Mouse (Mus musculus) layer of hippocampus, postnatal 14 days (tissue): ENCODE results near the gene Ankrd39. TPM values are rescaled to one million over a fixed set of nuclear protein-coding genes. Genes with fewer than 3 reads are reported as not detected.

Source experiments
- DNase-seq, 2 experiments: peaks; one replicate each; pipeline ENCODE4 v3.0.0; 2021 to 2022; ENCODE audit warnings: low spot score in 2 of 2, mixed read lengths in 1 of 2
- total RNA-seq, 2 experiments: library from RNA; stranded (reverse); gene quantifications; 2 replicates each; pipeline ENCODE4 v1.2.3; 2021

Gene Ankrd39
- total RNA-seq, 2 experiments from 2014 or later: 12.2 to 14.2 TPM

- DNase-seq: no peak
These were observed 25.5 kb upstream of the Ankrd39 start for GRCm38 (mm10) chr1:36572709-36573108.

- no peak for DNase-seq
These were observed 25.0 kb upstream of the Ankrd39 start for GRCm38 (mm10) chr1:36572140-36572700.

GRCm38 (mm10) chr1:36571627-36572026, 24.4 kb upstream of the Ankrd39 start:
- no peak for DNase-seq

- DNase-seq: no peak
These were observed 23.1 kb upstream of the Ankrd39 start for GRCm38 (mm10) chr1:36570320-36570719.

DNA sequence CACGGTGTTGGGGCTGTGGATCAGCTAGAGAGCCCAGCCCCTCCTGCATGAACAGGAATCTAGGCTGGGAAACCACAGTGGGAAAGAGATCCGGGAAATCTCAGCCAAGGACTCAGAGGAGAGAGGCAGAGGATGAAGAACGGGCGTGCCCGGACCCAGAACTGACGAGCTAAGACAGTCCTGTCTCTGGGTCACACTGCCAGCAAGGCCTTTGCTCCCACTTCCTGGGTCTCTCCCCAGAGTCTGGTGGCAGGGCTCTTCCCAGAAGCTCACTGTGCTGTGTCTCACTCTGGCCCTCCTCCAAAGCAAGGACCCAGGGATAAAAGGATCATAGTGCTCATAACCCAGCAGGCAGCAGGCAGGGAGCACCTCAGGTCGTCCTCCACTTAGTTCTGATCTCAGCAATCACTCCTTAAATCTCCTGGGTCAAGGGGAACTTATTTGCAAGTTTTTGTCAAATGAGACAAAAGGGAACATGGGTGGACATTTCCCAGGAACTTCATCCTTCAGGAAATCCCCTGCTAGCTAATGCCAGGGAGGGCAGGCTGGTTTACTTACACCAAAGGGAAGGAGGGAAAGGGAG, 22.5 kb upstream of the Ankrd39 start:
- no peak for DNase-seq

GRCm38 (mm10) chr1:36568776-36569175, 21.5 kb upstream of the Ankrd39 start:
- no peak for DNase-seq

- DNase-seq: no peak
These were observed 20.8 kb upstream of the Ankrd39 start for GRCm38 (mm10) chr1:36567818-36568603.

GRCm38 (mm10) chr1:36566425-36566824, 19.2 kb upstream of the Ankrd39 start:
- no peak for DNase-seq

- DNase-seq: no peak
These were observed 16.9 kb upstream of the Ankrd39 start for GRCm38 (mm10) chr1:36564101-36564500.

GRCm38 (mm10) chr1:36563632-36564031, 16.4 kb upstream of the Ankrd39 start:
- DNase-seq: no peak

DNA sequence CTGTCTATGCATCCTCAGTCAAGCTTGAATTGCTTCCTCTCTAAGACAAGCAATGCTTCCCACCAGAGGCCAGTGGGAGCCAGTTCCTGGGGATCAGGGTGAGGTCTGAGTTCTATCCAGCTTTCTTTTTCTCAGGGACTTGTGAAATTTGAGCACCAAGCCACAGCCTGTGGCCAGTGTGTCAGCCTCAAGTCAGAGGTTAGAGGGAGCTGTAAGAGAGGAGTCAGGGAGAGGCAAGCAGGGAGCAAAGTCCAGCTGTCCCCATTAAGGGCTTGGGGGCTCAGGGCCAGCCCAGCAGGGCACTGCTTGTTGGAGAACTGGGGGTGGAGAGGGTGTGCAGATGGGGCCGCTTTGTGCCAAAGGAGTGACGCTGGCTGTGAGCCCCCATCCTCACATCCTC, 16.0 kb upstream of the Ankrd39 start:
- no peak for DNase-seq

GRCm38 (mm10) chr1:36562388-36562787, 15.1 kb upstream of the Ankrd39 start:
- no peak for DNase-seq

- no peak for DNase-seq
These were observed 13.7 kb upstream of the Ankrd39 start for GRCm38 (mm10) chr1:36560903-36561302.

GRCm38 (mm10) chr1:36559888-36560287, 12.6 kb upstream of the Ankrd39 start:
- no peak for DNase-seq

DNA sequence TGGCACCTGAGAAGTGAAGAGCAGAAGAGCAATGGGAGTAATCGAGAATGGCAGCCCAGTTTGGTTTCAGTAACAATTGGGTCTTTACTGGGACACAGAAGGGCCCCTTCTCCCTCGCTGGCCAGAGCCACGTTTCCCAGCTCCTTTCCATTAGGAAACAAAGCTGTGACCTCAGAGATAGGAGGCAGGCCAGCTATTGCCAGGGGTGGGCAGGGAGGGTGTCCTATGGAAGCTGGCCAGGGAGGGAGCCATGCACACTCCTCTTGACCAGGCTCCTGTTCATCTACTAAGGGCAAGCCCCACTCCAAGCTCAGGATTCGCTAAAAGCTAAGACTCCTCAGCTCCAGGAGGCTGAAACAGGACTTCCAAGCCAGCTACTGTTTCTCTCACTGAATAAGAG, 12.0 kb upstream of the Ankrd39 start:
- DNase-seq: no peak

DNA sequence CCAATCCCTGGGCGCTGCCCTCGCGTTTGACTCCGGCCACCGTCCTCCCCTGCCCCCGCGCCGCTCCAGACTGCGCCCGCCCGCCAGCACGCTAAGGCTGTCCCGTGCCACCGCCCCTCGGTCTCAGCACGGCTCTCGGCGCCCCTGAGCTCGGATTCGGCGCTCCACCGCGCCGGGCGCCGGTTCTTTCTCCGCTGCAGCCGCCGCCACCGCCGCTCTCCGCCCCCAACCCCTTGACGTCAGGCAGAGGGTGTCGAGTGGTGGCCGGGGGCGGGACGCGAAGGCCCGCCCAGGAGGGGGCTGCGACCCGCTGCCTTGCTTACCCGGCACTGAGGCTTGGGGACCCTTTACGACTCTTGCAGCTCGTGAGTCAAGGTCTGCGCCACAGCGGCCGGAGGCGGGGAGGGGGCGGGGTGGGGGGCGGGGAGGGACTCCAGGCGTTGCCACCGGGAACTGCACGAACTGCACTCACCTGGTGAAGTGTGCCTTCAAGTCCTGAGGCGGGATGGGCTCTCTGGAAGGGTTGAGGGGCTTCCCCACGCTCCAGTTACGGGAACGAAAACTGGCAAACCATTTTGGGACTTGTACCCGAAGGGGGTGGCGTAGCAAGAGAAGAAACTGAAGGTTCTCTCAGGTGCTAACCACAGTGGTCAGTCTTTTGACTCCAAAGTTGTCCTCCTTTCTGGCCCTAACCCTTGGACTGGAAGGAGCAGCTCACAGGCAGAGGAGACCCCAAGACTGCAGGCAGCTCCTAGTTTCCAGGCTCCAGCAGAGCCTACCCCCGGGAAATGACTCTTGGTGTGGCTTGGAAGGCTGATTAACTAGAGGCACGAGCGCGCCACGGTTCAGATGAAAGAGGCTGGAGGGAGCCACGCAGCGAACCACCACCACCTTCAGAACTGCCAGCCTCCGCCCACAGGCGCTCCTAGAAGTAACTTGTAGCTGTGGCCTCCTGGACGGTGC, 11.1 kb upstream of the Ankrd39 start, which contains the start of gene Sema4c:
TSS of gene Sema4c (minus strand) at position 319 of the 963 bp plus-strand sequence.
- peak; percentile 67 to 77 for DNase-seq

- DNase-seq: peak in 1 of 2 experiments; percentile 79
These were observed 10.3 kb upstream of the Ankrd39 start for GRCm38 (mm10) chr1:36557457-36558011.

- peak; percentile 95 to 97 for DNase-seq
These were observed 9.6 kb upstream of the Ankrd39 start for GRCm38 (mm10) chr1:36556553-36557456.

- no peak for DNase-seq
These were observed 8.7 kb upstream of the Ankrd39 start for GRCm38 (mm10) chr1:36555798-36556395.
